Mouse (Mus musculus) ES-Bruce4 (cell line): ENCODE measurements at regions not wholly inside any gene's neighbourhood (a gene's known extent, or its start where the extent isn't known, plus 50 kb on each side); places are given as distances from the start of the nearest gene placed in this dataset.

ENCODE experiments used
- CTCF ChIP-seq: IDR thresholded peaks from one replicate; pipeline ENCODE4 v1.8.1; 2011; ENCODE audit warnings: low read depth, low read length
- POLR2A ChIP-seq: IDR thresholded peaks from one replicate; pipeline ENCODE4 v1.8.1; 2011; ENCODE audit warnings: low read length; ENCODE audit not compliant: insufficient read depth

- TF ChIP-seq POLR2A, result no peak
- no peak for TF ChIP-seq CTCF
These were observed 71.0 kb upstream of the Tbl1xr1 start for GRCm38 (mm10) chr3:22005456-22005855.
